Mouse (Mus musculus) lung, embryonic 14.5 days (tissue): Measurements from ENCODE around the gene Park7. TPM values are rescaled to one million over a fixed set of nuclear protein-coding genes. Genes with fewer than 3 reads are reported as not detected.
A peak's percentile ranks its signal among the peaks of the same experiment; 100 is the strongest.

ENCODE experiments used
- ATAC-seq: fragments of 200-750 bp; cut with Nextera tagmentation; 2 replicates; pipeline ENCODE4 v1.8.0; 2017; ENCODE audit warnings: mild to moderate bottlenecking, moderate TSS enrichment, moderate library complexity; ENCODE audit not compliant: insufficient read depth
- DNase-seq: peaks from one replicate; pipeline ENCODE4 v3.0.0-alpha.2; 2015
- H3K27ac ChIP-seq: fragments of 300-500 bp; sonication (generic); 2 replicates; pipeline ENCODE4 v1.5.1; 2014; ENCODE audit warnings: low read depth, mild to moderate bottlenecking, moderate library complexity
- H3K27me3 ChIP-seq: fragments of 300-500 bp; sonication (generic); 2 replicates; pipeline ENCODE4 v1.6.1; 2014; ENCODE audit warnings: low read length, control low read depth; ENCODE audit not compliant: insufficient read depth
- H3K36me3 ChIP-seq: fragments of 300-500 bp; sonication (generic); 2 replicates; pipeline ENCODE4 v1.6.1; 2014; ENCODE audit warnings: control low read depth; ENCODE audit not compliant: insufficient read depth
- H3K4me1 ChIP-seq: fragments of 300-500 bp; sonication (generic); 2 replicates; pipeline ENCODE4 v1.6.1; 2014; ENCODE audit warnings: antibody characterized with exemption, control low read depth; ENCODE audit not compliant: insufficient read depth
- H3K4me2 ChIP-seq: fragments of 300-500 bp; sonication (generic); 2 replicates; pipeline ENCODE4 v1.6.1; 2014; ENCODE audit warnings: mild to moderate bottlenecking
- H3K4me3 ChIP-seq: fragments of 300-500 bp; sonication (generic); 2 replicates; pipeline ENCODE4 v1.5.1; 2014; ENCODE audit warnings: low read depth, low read length
- H3K9ac ChIP-seq: fragments of 300-500 bp; sonication (generic); 2 replicates; pipeline ENCODE4 v1.6.1; 2014
- H3K9me3 ChIP-seq: fragments of 300-500 bp; sonication (generic); 2 replicates; pipeline ENCODE4 v1.6.1; 2016; ENCODE audit warnings: low read depth, low read length, control low read depth
- CTCF ChIP-seq: IDR thresholded peaks from 2 replicates; pipeline ENCODE4 v1.5.1; 2016; ENCODE audit warnings: antibody characterized with exemption, low read depth
- WGBS: fragments of 180-500 bp; shearing (Covaris S2); extraction: QIAGEN DNeasy Blood & Tissue Kit; methylation state at CpG from one replicate; pipeline ENCODE4 v1.1.7; 2014; 5-methylcytosine and 5-hydroxymethylcytosine counted together
- polyA plus RNA-seq: library from polyadenylated mRNA; unstranded; fragments of >200 nt; fragmentation: Nextera tagmentation; extraction: Ambion mirVana; gene quantifications from 2 replicates; pipeline ENCODE4 v1.2.1, GENCODE M21; 2014

Park7 gene
- polyA plus RNA-seq, 1 experiment from 2014 or later: 500 TPM

DNA sequence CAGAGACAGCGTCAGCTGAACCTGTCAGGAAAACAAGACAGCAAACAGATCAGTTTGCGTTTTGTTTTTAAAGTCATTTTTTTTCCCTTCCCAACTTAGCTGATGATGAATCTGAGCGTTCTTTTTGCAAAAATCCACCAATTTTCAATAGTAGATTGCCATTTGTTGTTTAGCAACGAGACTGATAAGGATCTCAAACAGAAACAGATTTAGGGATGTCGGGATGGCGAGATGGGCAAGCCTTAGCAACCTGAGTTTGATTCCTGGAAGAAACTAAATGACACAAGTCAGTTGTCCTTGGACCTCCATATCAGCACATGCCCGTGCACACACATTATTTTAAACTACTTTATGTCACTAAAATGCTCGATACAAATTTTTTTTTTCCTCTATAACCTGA lies 41.6 kb downstream of the Park7 start:
- Histone ChIP-seq H3K4me3 (no peak overlapping the region), H3K9me3 (no peaks in the 10 kb centered on the region), H3K36me3 (peaks cover 8% of the 10 kb centered on the region), H3K4me1 (peaks cover 21% of the 10 kb centered on the region), H3K9ac (no peak overlapping the region), H3K27ac (peak overlapping the region; percentile 80; the same call in 1 of the 2 replicates), H3K27me3 (no peaks in the 10 kb centered on the region), H3K4me2 (no peak overlapping the region)
- ATAC-seq (no peak), DNase-seq (no peak)
- WGBS: 60% methylated on average over 8 of the region's 8 CpGs
- no peak for TF ChIP-seq CTCF

DNA sequence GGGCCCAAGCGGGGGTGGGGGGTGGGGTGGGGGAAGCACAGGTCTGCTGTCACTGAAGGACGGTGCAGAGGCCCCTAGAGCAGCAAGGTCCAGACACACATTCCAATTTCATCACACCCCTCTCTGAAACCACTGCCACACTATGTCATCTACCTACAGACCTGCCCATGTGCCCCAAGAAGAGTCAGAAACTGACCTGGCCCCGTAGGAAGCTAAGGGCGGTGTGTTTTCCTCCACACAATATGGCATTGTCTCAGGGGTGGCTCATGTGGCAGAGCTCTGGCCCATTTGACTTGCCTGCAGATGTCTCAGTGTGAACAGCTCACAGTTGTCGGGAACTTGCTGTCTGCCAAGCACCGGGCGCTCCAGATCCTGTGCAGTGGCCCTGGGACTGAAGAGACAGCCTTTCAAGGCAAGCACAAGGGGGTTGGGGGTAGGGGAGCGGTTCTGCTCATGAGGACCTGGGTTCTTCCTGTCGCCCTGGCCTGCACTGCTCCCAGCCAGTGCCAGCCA lies 42.0 kb downstream of the Park7 start:
- no peak overlapping the region for H3K4me3 ChIP-seq
- no peaks in the 10 kb centered on the region for H3K27me3 ChIP-seq
- no peak for DNase-seq
- H3K4me2 ChIP-seq: peak overlapping the region; percentile 16; the same call in 1 of the 2 replicates
- ATAC-seq: peak; percentile 32
- H3K36me3 ChIP-seq: peaks cover 13% of the 10 kb centered on the region
- H3K9ac ChIP-seq: no peak overlapping the region
- TF ChIP-seq CTCF: no peak
- WGBS: 29% methylated on average over 9 of the region's 9 CpGs
- peaks cover 21% of the 10 kb centered on the region for H3K4me1 ChIP-seq
- peak overlapping the region; percentile 80; the same call in 1 of the 2 replicates for H3K27ac ChIP-seq
- no peaks in the 10 kb centered on the region for H3K9me3 ChIP-seq

DNA sequence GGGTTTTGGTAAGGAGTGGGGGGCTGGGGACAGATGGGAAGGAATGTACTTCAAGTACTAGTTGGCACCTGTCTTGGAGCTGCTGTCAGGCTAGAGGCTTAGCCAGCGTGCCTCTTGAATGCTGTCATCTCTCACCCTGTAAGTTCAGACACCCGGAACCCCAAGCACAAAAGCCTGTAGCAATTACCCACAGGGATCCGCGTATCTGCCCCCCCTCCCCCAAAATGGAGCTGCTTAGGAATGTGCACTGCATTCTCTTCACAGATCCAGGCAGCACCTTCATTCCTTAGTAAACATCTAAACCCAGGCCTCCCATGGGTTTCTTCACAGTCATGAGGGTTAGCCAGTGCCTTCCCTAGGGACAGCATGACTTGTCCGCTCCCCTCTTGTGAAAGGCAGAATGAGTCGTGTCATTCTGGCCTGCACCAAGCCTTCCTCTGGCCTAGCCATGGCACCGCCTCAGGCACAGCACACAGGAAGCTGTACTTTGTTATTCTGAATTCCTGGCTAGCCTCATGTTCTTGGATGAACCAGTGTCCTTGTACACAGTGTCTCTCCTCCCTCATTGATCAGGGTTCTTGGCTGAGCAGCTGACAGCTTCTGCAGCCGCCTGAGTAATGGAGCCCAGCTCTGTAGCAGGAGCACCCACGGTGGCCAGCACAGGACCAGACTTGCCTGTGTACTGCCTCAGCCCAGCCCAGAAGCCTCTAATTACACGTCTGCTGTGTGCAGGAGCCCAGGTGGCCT lies 42.7 kb downstream of the Park7 start:
- no peak overlapping the region for H3K4me3 ChIP-seq
- peaks cover 21% of the 10 kb centered on the region for H3K4me1 ChIP-seq
- peak; percentile 70 for ATAC-seq
- peak; percentile 63 for DNase-seq
- no peaks in the 10 kb centered on the region for H3K9me3 ChIP-seq
- TF ChIP-seq CTCF: no peak
- WGBS: 22% methylated on average over 10 of the region's 10 CpGs
- H3K9ac ChIP-seq: no peak overlapping the region
- peak overlapping the region; percentile 80; the same call in 1 of the 2 replicates for H3K27ac ChIP-seq
- H3K4me2 ChIP-seq: peak overlapping the region; percentile 16; the same call in 1 of the 2 replicates
- peaks cover 20% of the 10 kb centered on the region for H3K36me3 ChIP-seq
- H3K27me3 ChIP-seq: no peaks in the 10 kb centered on the region

DNA sequence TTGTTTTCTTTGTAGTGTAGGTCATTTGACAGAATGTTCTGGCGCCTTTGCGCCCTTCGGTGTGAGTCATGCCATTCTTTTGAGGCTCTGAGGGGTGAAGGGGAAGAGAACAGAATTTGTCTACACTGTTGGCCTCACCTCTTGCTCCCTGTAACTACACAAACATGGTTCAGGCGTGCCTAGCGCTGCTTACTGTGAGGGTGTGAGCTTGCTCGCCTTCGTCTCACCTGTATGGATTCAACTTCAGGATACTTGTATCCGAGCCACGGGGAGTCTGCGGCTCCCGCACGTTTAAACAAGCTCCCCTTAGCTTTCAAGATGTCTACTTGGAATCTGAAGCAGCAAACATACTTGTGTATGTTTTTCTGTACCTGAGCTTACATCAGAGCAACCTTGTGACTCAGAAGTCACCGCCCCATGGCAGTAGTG lies 43.3 kb downstream of the Park7 start:
- peaks cover 21% of the 10 kb centered on the region for H3K4me1 ChIP-seq
- WGBS: 56% methylated on average over 13 of the region's 13 CpGs
- no peak overlapping the region for H3K9ac ChIP-seq
- no peak for TF ChIP-seq CTCF
- H3K9me3 ChIP-seq: no peaks in the 10 kb centered on the region
- no peak for DNase-seq
- ATAC-seq: peak; percentile 26; the same call in 1 of the 2 replicates
- peaks cover 25% of the 10 kb centered on the region for H3K36me3 ChIP-seq
- peak overlapping the region; percentile 3; the same call in 1 of the 2 replicates for H3K27ac ChIP-seq
- no peak overlapping the region for H3K4me2 ChIP-seq
- H3K27me3 ChIP-seq: no peaks in the 10 kb centered on the region
- no peak overlapping the region for H3K4me3 ChIP-seq

DNA sequence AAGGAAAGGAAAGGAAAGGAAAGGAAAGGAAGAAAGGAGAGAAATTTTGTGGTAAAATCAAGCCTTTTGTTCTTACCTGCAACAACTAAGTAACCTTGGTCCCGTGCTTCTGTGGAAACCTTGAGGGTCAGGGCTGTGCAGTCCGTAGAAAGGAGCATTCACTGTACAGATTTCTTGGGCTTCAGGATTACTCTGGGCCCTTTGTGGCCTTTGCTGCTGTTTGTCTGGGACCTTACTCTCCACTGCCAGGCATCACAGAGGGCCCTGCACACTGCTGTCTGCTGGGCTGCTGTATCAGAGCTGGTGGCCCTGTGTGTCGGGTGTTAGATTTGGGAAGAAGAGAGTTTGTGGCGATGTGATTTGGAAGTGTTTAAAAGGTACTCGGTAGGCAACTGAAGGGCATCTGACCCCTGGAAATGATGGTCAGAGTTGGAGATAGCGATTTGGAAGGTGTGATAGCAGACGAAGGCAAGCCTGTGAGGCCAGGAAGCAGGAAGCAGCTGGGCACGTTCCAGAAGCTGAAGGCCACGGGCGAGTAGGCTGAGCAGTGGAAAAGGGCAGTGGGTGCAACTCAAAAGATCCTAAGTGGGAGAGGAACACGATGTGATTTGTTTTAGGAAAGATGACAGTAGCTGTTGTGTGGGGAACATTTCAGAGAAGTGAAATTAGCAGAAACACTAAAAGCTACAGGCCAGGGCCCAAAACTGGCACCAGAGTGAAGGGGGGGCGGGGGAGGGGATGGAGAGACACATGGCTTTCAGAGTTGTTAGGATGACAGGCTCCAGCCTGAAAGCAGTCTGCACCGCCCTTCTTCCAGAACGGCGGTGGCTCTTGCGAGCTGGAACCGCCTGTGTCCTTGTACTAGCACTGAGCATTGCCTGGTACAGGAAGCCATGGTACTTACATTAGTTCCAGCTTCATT lies 44.7 kb downstream of the Park7 start:
- no peaks in the 10 kb centered on the region for H3K9me3 ChIP-seq

DNA sequence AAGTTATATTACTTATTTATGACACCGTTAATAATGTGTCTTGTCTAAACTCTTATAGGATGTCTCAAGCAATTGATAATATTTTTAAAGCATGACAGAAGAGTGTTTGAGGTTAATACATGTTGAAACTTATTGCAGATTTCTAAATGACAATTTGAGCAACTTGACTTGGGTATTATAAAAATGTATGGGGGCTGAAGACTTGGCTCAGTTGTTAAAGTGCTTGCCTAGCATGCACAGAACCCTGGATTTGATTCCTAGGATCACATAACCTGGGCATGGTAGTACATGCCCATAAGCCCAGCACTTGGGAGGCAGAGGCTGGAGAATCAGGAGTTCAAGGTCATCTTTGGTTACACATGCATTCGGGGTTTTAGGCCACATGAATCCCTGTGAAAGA lies 45.4 kb downstream of the Park7 start:
- Histone ChIP-seq H3K9me3 (no peaks in the 10 kb centered on the region), H3K4me2 (no peak overlapping the region), H3K9ac (no peak overlapping the region), H3K36me3 (peaks cover 36% of the 10 kb centered on the region), H3K4me1 (peaks cover 21% of the 10 kb centered on the region), H3K27me3 (no peaks in the 10 kb centered on the region), H3K27ac (no peak overlapping the region), H3K4me3 (no peak overlapping the region)
- 70% methylated on average over 2 of the region's 2 CpGs for WGBS
- DNase-seq (no peak), ATAC-seq (no peak)
- TF ChIP-seq CTCF: no peak

More for the DNA sequence above, 44.7 kb downstream of the Park7 start:
- 49% methylated on average over 17 of the region's 17 CpGs for WGBS
- no peak overlapping the region for H3K9ac ChIP-seq
- DNase-seq: peak; percentile 48
- peaks cover 36% of the 10 kb centered on the region for H3K36me3 ChIP-seq
- H3K4me1 ChIP-seq: peaks cover 21% of the 10 kb centered on the region
- no peak overlapping the region for H3K4me2 ChIP-seq
- ATAC-seq: no peak
- peak overlapping the region; percentile 38; the same call in 1 of the 2 replicates for H3K27ac ChIP-seq
- H3K27me3 ChIP-seq: no peaks in the 10 kb centered on the region
- no peak overlapping the region for H3K4me3 ChIP-seq
- no peak for TF ChIP-seq CTCF
